Mouse (Mus musculus): ENCODE measurements around the gene Gm6993. TPM values are rescaled to one million over a fixed set of nuclear protein-coding genes. Genes with fewer than 3 reads are reported as not detected.

Gm6993 gene
- polyA plus RNA-seq, 1 experiment from 2014 or later, result not detected

GRCm38 (mm10) chr12:31265722-31266431 is 25.3 kb downstream of the Gm6993 start:
- peak overlapping the region; percentile 87 for H3K27ac ChIP-seq (ENCODE audit: low read length)
- WGBS, result under 1% methylated on average over 50 of the region's 50 CpGs
- peak overlapping the region; percentile 77 for H3K4me2 ChIP-seq (ENCODE audit: low read depth, low read length)
- H3K4me1 ChIP-seq (ENCODE audit: control insufficient read depth, insufficient read depth, low read length), result peaks cover 63% of the 10 kb centered on the region
- peak overlapping the region; percentile 87 for H3K4me3 ChIP-seq (ENCODE audit: low read length)
- H3K9ac ChIP-seq (ENCODE audit: low read length), result peak overlapping the region; percentile 85
- H3K27me3 ChIP-seq (ENCODE audit: control insufficient read depth, insufficient read depth, low read length), result no peaks in the 10 kb centered on the region
- peak; percentile 28 for ATAC-seq (replicated peaks; ENCODE audit: extremely low read depth, insufficient read depth, low FRiP score)
- no peaks in the 10 kb centered on the region for H3K9me3 ChIP-seq (replicated peaks; ENCODE audit: control insufficient read depth, low read length)
- peaks cover 12% of the 10 kb centered on the region for H3K36me3 ChIP-seq (ENCODE audit: control insufficient read depth, insufficient read depth)

DNA sequence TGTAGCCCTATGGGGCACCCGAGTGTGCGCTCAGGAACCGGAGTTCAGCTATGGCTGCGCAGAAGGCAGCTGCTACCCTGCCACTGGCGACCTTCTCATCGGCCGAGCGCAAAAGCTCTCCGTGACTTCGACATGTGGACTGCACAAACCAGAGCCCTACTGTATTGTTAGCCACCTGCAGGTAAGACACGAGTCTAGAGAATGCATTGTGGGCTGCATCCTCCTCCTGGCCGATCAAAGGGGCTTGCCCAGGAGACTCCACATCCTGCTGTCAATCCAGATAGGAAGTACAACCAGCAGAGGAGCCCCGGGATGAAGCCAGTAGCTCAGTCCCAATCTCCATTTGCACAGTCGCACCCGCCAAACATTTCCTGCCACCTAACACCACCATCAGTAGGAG is 26.1 kb downstream of the Gm6993 start:
- 5% methylated on average over 15 of the region's 15 CpGs for WGBS
- no peaks in the 10 kb centered on the region for H3K27me3 ChIP-seq (ENCODE audit: control insufficient read depth, insufficient read depth, low read length)
- no peak for ATAC-seq (replicated peaks; ENCODE audit: extremely low read depth, insufficient read depth, low FRiP score)
- peak overlapping the region; percentile 85 for H3K9ac ChIP-seq (ENCODE audit: low read length)
- peak overlapping the region; percentile 87 for H3K4me3 ChIP-seq (ENCODE audit: low read length)
- H3K4me2 ChIP-seq (ENCODE audit: low read depth, low read length), result peak overlapping the region; percentile 77
- peak overlapping the region; percentile 87 for H3K27ac ChIP-seq (ENCODE audit: low read length)
- H3K4me1 ChIP-seq (ENCODE audit: control insufficient read depth, insufficient read depth, low read length), result peaks cover 71% of the 10 kb centered on the region
- H3K36me3 ChIP-seq (ENCODE audit: control insufficient read depth, insufficient read depth), result peaks cover 12% of the 10 kb centered on the region
- no peaks in the 10 kb centered on the region for H3K9me3 ChIP-seq (replicated peaks; ENCODE audit: control insufficient read depth, low read length)

DNA sequence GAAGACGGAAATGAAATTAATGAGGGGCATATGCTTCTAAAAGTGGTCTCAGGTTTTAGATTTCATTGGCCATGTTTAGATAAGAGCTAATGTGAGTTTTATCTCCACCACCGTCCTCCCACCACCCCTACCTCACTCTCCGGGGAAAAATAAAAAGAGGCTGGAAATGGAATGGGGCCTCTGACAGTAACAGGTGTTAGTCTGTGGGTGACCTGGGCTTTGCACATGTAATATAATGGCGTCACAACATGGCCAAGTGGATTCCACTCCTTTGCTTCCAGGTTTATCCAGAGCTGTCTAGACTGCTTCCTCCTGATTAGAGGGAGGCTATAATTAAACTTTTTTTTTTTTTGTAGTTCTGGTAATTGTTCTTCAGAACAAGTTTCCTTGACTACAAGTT is 26.8 kb downstream of the Gm6993 start:
- Histone ChIP-seq H3K9ac (ENCODE audit: low read length) (peak overlapping the region; percentile 85), H3K9me3 (replicated peaks; ENCODE audit: control insufficient read depth, low read length) (no peaks in the 10 kb centered on the region), H3K27me3 (ENCODE audit: control insufficient read depth, insufficient read depth, low read length) (no peaks in the 10 kb centered on the region), H3K4me1 (ENCODE audit: control insufficient read depth, insufficient read depth, low read length) (peaks cover 71% of the 10 kb centered on the region), H3K4me2 (ENCODE audit: low read depth, low read length) (peak overlapping the region; percentile 77), H3K27ac (ENCODE audit: low read length) (peak overlapping the region; percentile 87), H3K4me3 (ENCODE audit: low read length) (peak overlapping the region; percentile 87), H3K36me3 (ENCODE audit: control insufficient read depth, insufficient read depth) (peaks cover 16% of the 10 kb centered on the region)
- no peak for ATAC-seq (replicated peaks; ENCODE audit: extremely low read depth, insufficient read depth, low FRiP score)
- WGBS, result 19% methylated on average over 4 of the region's 4 CpGs

DNA sequence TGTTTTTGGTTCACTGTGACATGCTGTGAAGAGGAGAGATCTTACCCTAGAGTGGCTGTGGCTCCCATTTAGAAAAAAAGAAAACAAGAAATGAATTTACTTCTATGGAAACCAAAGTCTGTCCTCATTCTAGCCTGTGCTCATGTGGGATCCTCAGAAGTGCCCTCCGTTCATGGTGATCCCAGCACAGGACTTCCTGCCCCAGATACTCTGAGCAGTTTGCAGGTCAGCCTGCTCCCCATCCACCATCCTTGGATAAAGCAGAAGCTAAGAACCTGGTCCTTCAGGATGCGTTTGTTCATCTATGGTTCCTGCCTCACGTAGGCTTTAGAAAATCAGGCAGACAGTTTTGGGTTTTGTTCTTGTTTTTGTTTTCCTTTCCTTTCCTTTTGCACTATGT is 27.7 kb downstream of the Gm6993 start:
- Histone ChIP-seq H3K27ac (ENCODE audit: low read length) (peak overlapping the region; percentile 37), H3K4me3 (ENCODE audit: low read length) (peak overlapping the region; percentile 87), H3K4me1 (ENCODE audit: control insufficient read depth, insufficient read depth, low read length) (peaks cover 63% of the 10 kb centered on the region), H3K9me3 (replicated peaks; ENCODE audit: control insufficient read depth, low read length) (no peaks in the 10 kb centered on the region), H3K36me3 (ENCODE audit: control insufficient read depth, insufficient read depth) (peaks cover 26% of the 10 kb centered on the region), H3K9ac (ENCODE audit: low read length) (peak overlapping the region; percentile 85), H3K4me2 (ENCODE audit: low read depth, low read length) (peak overlapping the region; percentile 77), H3K27me3 (ENCODE audit: control insufficient read depth, insufficient read depth, low read length) (no peaks in the 10 kb centered on the region)
- WGBS, result 51% methylated on average over 3 of the region's 3 CpGs
- ATAC-seq (replicated peaks; ENCODE audit: extremely low read depth, insufficient read depth, low FRiP score), result no peak

GRCm38 (mm10) chr12:31269020-31269597 is 28.5 kb downstream of the Gm6993 start:
- WGBS, result 39% methylated on average over 12 of the region's 12 CpGs
- Histone ChIP-seq H3K9ac (ENCODE audit: low read length) (peak overlapping the region; percentile 54), H3K27ac (ENCODE audit: low read length) (peak overlapping the region; percentile 77), H3K36me3 (ENCODE audit: control insufficient read depth, insufficient read depth) (peaks cover 34% of the 10 kb centered on the region), H3K27me3 (ENCODE audit: control insufficient read depth, insufficient read depth, low read length) (no peaks in the 10 kb centered on the region), H3K4me1 (ENCODE audit: control insufficient read depth, insufficient read depth, low read length) (peaks cover 58% of the 10 kb centered on the region), H3K4me3 (ENCODE audit: low read length) (0 out of 2 replicates have a peak overlapping the region, but pooled peaks have one; percentile 1), H3K9me3 (replicated peaks; ENCODE audit: control insufficient read depth, low read length) (no peaks in the 10 kb centered on the region), H3K4me2 (ENCODE audit: low read depth, low read length) (peak overlapping the region; percentile 40; the same call in 1 of the 2 replicates)
- no peak for ATAC-seq (replicated peaks; ENCODE audit: extremely low read depth, insufficient read depth, low FRiP score)

GRCm38 (mm10) chr12:31270361-31270760 is 29.8 kb downstream of the Gm6993 start:
- Histone ChIP-seq H3K27ac (ENCODE audit: low read length) (peak overlapping the region; percentile 87), H3K4me1 (ENCODE audit: control insufficient read depth, insufficient read depth, low read length) (peaks cover 54% of the 10 kb centered on the region), H3K36me3 (ENCODE audit: control insufficient read depth, insufficient read depth) (peaks cover 41% of the 10 kb centered on the region), H3K4me2 (ENCODE audit: low read depth, low read length) (peak overlapping the region; percentile 51), H3K27me3 (ENCODE audit: control insufficient read depth, insufficient read depth, low read length) (no peaks in the 10 kb centered on the region), H3K4me3 (ENCODE audit: low read length) (no peak overlapping the region; the same call in 1 of the 2 replicates), H3K9ac (ENCODE audit: low read length) (peak overlapping the region; percentile 55; the same call in 1 of the 2 replicates), H3K9me3 (replicated peaks; ENCODE audit: control insufficient read depth, low read length) (no peaks in the 10 kb centered on the region)
- 76% methylated on average over 10 of the region's 10 CpGs for WGBS
- ATAC-seq (replicated peaks; ENCODE audit: extremely low read depth, insufficient read depth, low FRiP score), result no peak

- H3K27me3 ChIP-seq (ENCODE audit: control insufficient read depth, insufficient read depth, low read length), result no peaks in the 10 kb centered on the region
- peak overlapping the region; percentile 51 for H3K4me2 ChIP-seq (ENCODE audit: low read depth, low read length)
- H3K27ac ChIP-seq (ENCODE audit: low read length), result peak overlapping the region; percentile 87
- H3K4me1 ChIP-seq (ENCODE audit: control insufficient read depth, insufficient read depth, low read length), result peaks cover 57% of the 10 kb centered on the region
- H3K9me3 ChIP-seq (replicated peaks; ENCODE audit: control insufficient read depth, low read length), result no peaks in the 10 kb centered on the region
- peak overlapping the region; percentile 55 for H3K9ac ChIP-seq (ENCODE audit: low read length)
- peak overlapping the region; percentile 18; the same call in 1 of the 2 replicates for H3K4me3 ChIP-seq (ENCODE audit: low read length)
- H3K36me3 ChIP-seq (ENCODE audit: control insufficient read depth, insufficient read depth), result peaks cover 44% of the 10 kb centered on the region
- ATAC-seq (replicated peaks; ENCODE audit: extremely low read depth, insufficient read depth, low FRiP score), result no peak
- 33% methylated on average over 5 of the region's 5 CpGs for WGBS
Observed at GRCm38 (mm10) chr12:31270776-31271175, 30.2 kb downstream of the Gm6993 start.

- Histone ChIP-seq H3K27me3 (ENCODE audit: control insufficient read depth, insufficient read depth, low read length) (no peaks in the 10 kb centered on the region), H3K4me2 (ENCODE audit: low read depth, low read length) (peak overlapping the region; percentile 51), H3K9me3 (replicated peaks; ENCODE audit: control insufficient read depth, low read length) (no peaks in the 10 kb centered on the region), H3K9ac (ENCODE audit: low read length) (peak overlapping the region; percentile 56), H3K27ac (ENCODE audit: low read length) (peak overlapping the region; percentile 87), H3K4me3 (ENCODE audit: low read length) (peak overlapping the region; percentile 18; the same call in 1 of the 2 replicates), H3K36me3 (ENCODE audit: control insufficient read depth, insufficient read depth) (peaks cover 51% of the 10 kb centered on the region), H3K4me1 (ENCODE audit: control insufficient read depth, insufficient read depth, low read length) (peaks cover 59% of the 10 kb centered on the region)
- peak; percentile 47 for ATAC-seq (replicated peaks; ENCODE audit: extremely low read depth, insufficient read depth, low FRiP score)
- 10% methylated on average over 16 of the region's 16 CpGs for WGBS
Observed at GRCm38 (mm10) chr12:31271361-31272011, 30.9 kb downstream of the Gm6993 start.

All from heart, embryonic 16.5 days (tissue).